ENCODE assay signal across 8 mouse cellular contexts in the genomic region with DNA sequence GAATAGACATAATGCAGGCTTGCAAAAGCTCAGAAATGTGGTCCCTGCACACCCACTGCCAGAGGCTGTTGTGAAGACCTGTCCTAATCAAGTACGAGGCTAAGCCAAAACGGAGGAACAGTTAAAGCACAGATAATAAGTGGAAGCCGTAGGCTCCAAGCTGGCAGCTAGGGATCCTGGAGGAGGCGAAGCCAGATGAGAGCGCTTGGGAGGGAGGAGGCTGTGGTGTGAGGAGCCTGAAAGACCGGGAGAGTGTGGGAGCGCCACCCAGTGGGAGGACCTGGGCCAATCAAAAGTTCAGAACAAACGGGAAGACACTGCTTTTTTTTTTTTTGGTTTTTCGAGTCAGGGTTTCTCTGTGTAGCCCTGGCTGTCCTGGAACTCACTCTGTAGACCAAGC. TPM values are rescaled to one million over a fixed set of nuclear protein-coding genes. Genes with fewer than 3 reads are reported as not detected.
DNase-seq lines count a peak whose midpoint lies in the region; ATAC-seq and TF ChIP-seq lines count a peak whose summit lies in the region.

No protein-coding gene starts in this region.

- intact Hi-C loops in gastrocnemius, adult 2 months (cut with DNase I), result loop anchor here (2.0 to 10.0 kb wide), 3 partner anchors 46 to 356 kb away; no protein-coding TSS in a partner anchor

- no peak overlapping the region for H3K9ac ChIP-seq in forebrain, embryonic 11.5 days (ENCODE audit: low read length)
- H3K9ac ChIP-seq in forebrain, embryonic 15.5 days (replicated peaks), result no peak overlapping the region
- 0 out of 2 replicates have a peak overlapping the region, but pooled peaks have one; percentile 22 for H3K9ac ChIP-seq in intestine, embryonic 14.5 days (ENCODE audit: low read length)

- no peaks in the 10 kb centered on the region for H3K27me3 ChIP-seq in forebrain, embryonic 11.5 days (ENCODE audit: control insufficient read depth, insufficient read depth, low read length)
- H3K27me3 ChIP-seq in forebrain, embryonic 15.5 days, result no peaks in the 10 kb centered on the region
- no peaks in the 10 kb centered on the region for H3K27me3 ChIP-seq in intestine, embryonic 14.5 days (replicated peaks; ENCODE audit: control insufficient read depth, insufficient read depth, low read length)
- H3K27me3 ChIP-seq in small intestine, adult 2 months (ENCODE audit: control insufficient read depth, insufficient read depth, low read length), result no peaks in the 10 kb centered on the region

- no peak for ATAC-seq in forebrain, embryonic 11.5 days (replicated peaks; ENCODE audit: low FRiP score)
- no peak for ATAC-seq in forebrain, embryonic 15.5 days (replicated peaks)
- no peak; the same call in 1 of the 2 replicates for ATAC-seq in intestine, embryonic 14.5 days (replicated peaks; ENCODE audit: low FRiP score, low TSS enrichment, low read depth)
- peak; percentile 70 for ATAC-seq in megakaryocyte, adult 5-6 weeks (ENCODE audit: poor library complexity, severe bottlenecking)

- no peak overlapping the region for H3K4me3 ChIP-seq in forebrain, embryonic 11.5 days (ENCODE audit: low read depth, low read length)
- H3K4me3 ChIP-seq in forebrain, embryonic 15.5 days, result no peak overlapping the region
- H3K4me3 ChIP-seq in gastrocnemius, adult 2 months, result peak overlapping the region; percentile 45
- no peak overlapping the region for H3K4me3 ChIP-seq in intestine, embryonic 14.5 days (ENCODE audit: low read depth, low read length)
- H3K4me3 ChIP-seq in small intestine, adult 2 months (ENCODE audit: low read depth, low read length), result peak overlapping the region; percentile 25; the same call in 1 of the 2 replicates

- TF ChIP-seq CTCF in gastrocnemius, adult 2 months (IDR thresholded peaks at IDR 0.05), result peak; percentile 68
- TF ChIP-seq CTCF in small intestine, adult 2 months (IDR thresholded peaks at IDR 0.05; ENCODE audit: extremely low read depth, insufficient read length, insufficient replicate concordance, low read depth, low read length), result peak; percentile 67; the same call in 1 of the 2 replicates

- no peaks in the 10 kb centered on the region for H3K4me1 ChIP-seq in forebrain, embryonic 11.5 days (replicated peaks; ENCODE audit: control insufficient read depth, insufficient read depth, low read length)
- no peaks in the 10 kb centered on the region for H3K4me1 ChIP-seq in forebrain, embryonic 15.5 days
- H3K4me1 ChIP-seq in intestine, embryonic 14.5 days (replicated peaks; ENCODE audit: control insufficient read depth, insufficient read depth, low read length), result peaks cover 9% of the 10 kb centered on the region
- peaks cover 24% of the 10 kb centered on the region; the same call in 1 of the 2 replicates for H3K4me1 ChIP-seq in small intestine, adult 2 months (ENCODE audit: control insufficient read depth, insufficient read depth, insufficient read length, low read length)

- DNase-seq in forebrain, embryonic 11.5 days (ENCODE audit: low spot score), result peak; percentile 87
- peak; percentile 82 to 83 for DNase-seq in cerebellum, postnatal 10 days
- peak; percentile 85 for DNase-seq in gastrocnemius, adult 2 months
- peak; percentile 90 for DNase-seq in intestine, embryonic 14.5 days (ENCODE audit: low spot score)
- peak; percentile 38 to 87 for DNase-seq in left cerebral cortex, adult 9 months (ENCODE audit: low spot score in 2 of 2)

- H3K36me3 ChIP-seq in forebrain, embryonic 11.5 days (ENCODE audit: control insufficient read depth, insufficient read depth, low read length), result no peaks in the 10 kb centered on the region
- no peaks in the 10 kb centered on the region for H3K36me3 ChIP-seq in forebrain, embryonic 15.5 days
- H3K36me3 ChIP-seq in intestine, embryonic 14.5 days (ENCODE audit: control insufficient read depth, insufficient read depth, low read length), result no peaks in the 10 kb centered on the region
- H3K36me3 ChIP-seq in small intestine, adult 2 months (ENCODE audit: control insufficient read depth, insufficient read depth, low read length), result no peaks in the 10 kb centered on the region

- no peak for TF ChIP-seq POLR2A in small intestine, adult 2 months (IDR thresholded peaks at IDR 0.05; ENCODE audit: low read depth, low read length)

- H3K9me3 ChIP-seq in forebrain, embryonic 11.5 days (ENCODE audit: control insufficient read depth, low read length), result no peaks in the 10 kb centered on the region
- no peaks in the 10 kb centered on the region for H3K9me3 ChIP-seq in forebrain, embryonic 15.5 days
- no peaks in the 10 kb centered on the region for H3K9me3 ChIP-seq in intestine, embryonic 14.5 days (ENCODE audit: control insufficient read depth, low read length)

- H3K27ac ChIP-seq in forebrain, embryonic 11.5 days (ENCODE audit: low read depth, low read length), result no peak overlapping the region
- no peak overlapping the region for H3K27ac ChIP-seq in forebrain, embryonic 15.5 days (replicated peaks)
- H3K27ac ChIP-seq in gastrocnemius, adult 2 months, result peak overlapping the region; percentile 28; the same call in 1 of the 2 replicates
- H3K27ac ChIP-seq in intestine, embryonic 14.5 days (ENCODE audit: low read depth), result no peak overlapping the region
- H3K27ac ChIP-seq in small intestine, adult 2 months (ENCODE audit: insufficient read depth, low read depth, low read length), result peak overlapping the region; percentile 57

- WGBS in forebrain, embryonic 11.5 days, result 1% methylated on average over 9 of the region's 9 CpGs
- WGBS in forebrain, embryonic 15.5 days, result 0% methylated on average over 9 of the region's 9 CpGs
- 3% methylated on average over 9 of the region's 9 CpGs for WGBS in intestine, embryonic 14.5 days
- 2% methylated on average over 9 of the region's 9 CpGs for WGBS in small intestine, adult 2 months

- H3K4me2 ChIP-seq in forebrain, embryonic 11.5 days (ENCODE audit: low read depth, low read length, severe bottlenecking), result peak overlapping the region; percentile 26; the same call in 1 of the 2 replicates
- no peak overlapping the region for H3K4me2 ChIP-seq in forebrain, embryonic 15.5 days (replicated peaks)
- peak overlapping the region; percentile 12; the same call in 1 of the 2 replicates for H3K4me2 ChIP-seq in intestine, embryonic 14.5 days (ENCODE audit: low read length)

RNA-seq across cellular contexts. Expression of a gene that starts 4.6 kb away (rescaled TPM):
- 0.81 and 1.5 TPM in 2 replicates for polyA plus RNA-seq in forebrain, embryonic 11.5 days (2014; fragmentation: Nextera tagmentation; extraction: Ambion mirVana)
- polyA plus RNA-seq in forebrain, embryonic 15.5 days (2015; fragmentation: Nextera tagmentation; extraction: Ambion mirVana), result 0.11 TPM in 1 of 2 replicates, not detected in the other
- total RNA-seq in gastrocnemius, adult 2 months (2021), result 10 to 100 TPM; 13.6 to 16.7 TPM
- 0.28 and 1.3 TPM in 2 replicates for polyA plus RNA-seq in intestine, embryonic 14.5 days (2014; fragmentation: Nextera tagmentation; extraction: Ambion mirVana)
- total RNA-seq in megakaryocyte, adult 5-6 weeks (2015), result 0.36 and 1.8 TPM in 2 replicates
- 0.24 and 0.33 TPM in 2 replicates for total RNA-seq in megakaryocyte, adult 5-6 weeks (2017)
- 152 and 830 TPM in 2 replicates for polyA plus RNA-seq in small intestine, adult 2 months (2012; rRNA removed)

RNA-seq across cellular contexts. Expression of a gene that starts 21.9 kb away (rescaled TPM):
- 117 and 126 TPM in 2 replicates for polyA plus RNA-seq in forebrain, embryonic 11.5 days (2014; fragmentation: Nextera tagmentation; extraction: Ambion mirVana)
- 229 and 239 TPM in 2 replicates for polyA plus RNA-seq in forebrain, embryonic 15.5 days (2015; fragmentation: Nextera tagmentation; extraction: Ambion mirVana)
- total RNA-seq in gastrocnemius, adult 2 months (2021), result 10 to 100 TPM; 42.6 to 43.8 TPM
- 107 and 110 TPM in 2 replicates for polyA plus RNA-seq in intestine, embryonic 14.5 days (2014; fragmentation: Nextera tagmentation; extraction: Ambion mirVana)
- 21.9 and 24.2 TPM in 2 replicates for total RNA-seq in megakaryocyte, adult 5-6 weeks (2015)
- total RNA-seq in megakaryocyte, adult 5-6 weeks (2017), result 36.1 and 42.8 TPM in 2 replicates
- 77.5 and 148 TPM in 2 replicates for polyA plus RNA-seq in small intestine, adult 2 months (2012; rRNA removed)

RNA-seq across cellular contexts. Expression of a gene that starts 22.0 kb away (rescaled TPM):
- polyA plus RNA-seq in forebrain, embryonic 11.5 days (2014; fragmentation: Nextera tagmentation; extraction: Ambion mirVana), result 5.9 and 6.0 TPM in 2 replicates
- polyA plus RNA-seq in forebrain, embryonic 15.5 days (2015; fragmentation: Nextera tagmentation; extraction: Ambion mirVana), result 5.0 and 5.1 TPM in 2 replicates
- total RNA-seq in gastrocnemius, adult 2 months (2021), result 1 to 10 TPM; 1.2 to 1.8 TPM
- 3.1 and 3.3 TPM in 2 replicates for polyA plus RNA-seq in intestine, embryonic 14.5 days (2014; fragmentation: Nextera tagmentation; extraction: Ambion mirVana)
- 0.09 and 0.11 TPM in 2 replicates for total RNA-seq in megakaryocyte, adult 5-6 weeks (2015)
- total RNA-seq in megakaryocyte, adult 5-6 weeks (2017), result not detected in 2 replicates
- 0.10 and 0.13 TPM in 2 replicates for polyA plus RNA-seq in small intestine, adult 2 months (2012; rRNA removed)

RNA-seq across cellular contexts. Expression of a gene that starts 32.6 kb away (rescaled TPM):
- 2.9 and 4.3 TPM in 2 replicates for polyA plus RNA-seq in forebrain, embryonic 11.5 days (2014; fragmentation: Nextera tagmentation; extraction: Ambion mirVana)
- 0.69 and 1.0 TPM in 2 replicates for polyA plus RNA-seq in forebrain, embryonic 15.5 days (2015; fragmentation: Nextera tagmentation; extraction: Ambion mirVana)
- total RNA-seq in gastrocnemius, adult 2 months (2021), result 1 to 10 TPM; 2.1 to 2.5 TPM
- polyA plus RNA-seq in intestine, embryonic 14.5 days (2014; fragmentation: Nextera tagmentation; extraction: Ambion mirVana), result 17.5 and 18.7 TPM in 2 replicates
- total RNA-seq in megakaryocyte, adult 5-6 weeks (2015), result not detected in 2 replicates
- not detected in 2 replicates for total RNA-seq in megakaryocyte, adult 5-6 weeks (2017)
- 0.19 and 0.41 TPM in 2 replicates for polyA plus RNA-seq in small intestine, adult 2 months (2012; rRNA removed)

RNA-seq across cellular contexts. Expression of a gene that starts 34.0 kb away (rescaled TPM):
- 36.0 and 36.6 TPM in 2 replicates for polyA plus RNA-seq in forebrain, embryonic 11.5 days (2014; fragmentation: Nextera tagmentation; extraction: Ambion mirVana)
- 45.9 and 49.2 TPM in 2 replicates for polyA plus RNA-seq in forebrain, embryonic 15.5 days (2015; fragmentation: Nextera tagmentation; extraction: Ambion mirVana)
- total RNA-seq in gastrocnemius, adult 2 months (2021), result 10 to 100 TPM; 13.0 to 15.2 TPM
- polyA plus RNA-seq in intestine, embryonic 14.5 days (2014; fragmentation: Nextera tagmentation; extraction: Ambion mirVana), result 31.1 and 32.6 TPM in 2 replicates
- total RNA-seq in megakaryocyte, adult 5-6 weeks (2015), result 11.1 and 13.8 TPM in 2 replicates
- 16.3 and 20.2 TPM in 2 replicates for total RNA-seq in megakaryocyte, adult 5-6 weeks (2017)
- polyA plus RNA-seq in small intestine, adult 2 months (2012; rRNA removed), result 20.7 and 27.7 TPM in 2 replicates

Comparison
In these comparisons a context has a peak if more than half of its experiments do, and no peak if none do; other contexts are left out.
1. H3K27ac ChIP-seq: peak in gastrocnemius, adult 2 months (single experiment) and small intestine, adult 2 months (single experiment); none in forebrain, embryonic 11.5 days (single experiment), forebrain, embryonic 15.5 days (single experiment) and intestine, embryonic 14.5 days (single experiment).
2. H3K4me3 ChIP-seq: peak in gastrocnemius, adult 2 months (single experiment) and small intestine, adult 2 months (single experiment); none in forebrain, embryonic 11.5 days (single experiment), forebrain, embryonic 15.5 days (single experiment) and intestine, embryonic 14.5 days (single experiment).
3. RNA of a gene that starts 4.6 kb away (polyA plus RNA-seq): 152 to 830 TPM in small intestine, adult 2 months; 0.81 to 1.5 TPM in forebrain, embryonic 11.5 days, 0.28 to 1.3 TPM in intestine, embryonic 14.5 days and 0.11 TPM in forebrain, embryonic 15.5 days; every median in the first group is over 10 times any median in the second.
4. Peak in every context shown above with its lines, with median percentiles within 50 percentile points of each other: DNase-seq.